Mouse (Mus musculus) brain, embryonic 14.5 days (tissue): Measurements from ENCODE around the gene Slamf9.

Source experiments
- CTCF ChIP-seq: fragments of 200-500 bp; IDR thresholded peaks from 2 replicates; pipeline ENCODE4 v1.5.1; 2012; ENCODE audit warnings: inconsistent platforms, mild to moderate bottlenecking, moderate library complexity, borderline replicate concordance; ENCODE audit not compliant: insufficient read depth, insufficient read length; ENCODE audit errors: extremely low read depth
- POLR2A ChIP-seq: fragments of 200-500 bp; IDR thresholded peaks from 2 replicates; pipeline ENCODE4 v1.6.1; 2012; ENCODE audit warnings: mild to moderate bottlenecking, inconsistent platforms, borderline replicate concordance; ENCODE audit not compliant: poor library complexity, insufficient read depth, insufficient read length, severe bottlenecking; ENCODE audit errors: extremely low read depth

DNA sequence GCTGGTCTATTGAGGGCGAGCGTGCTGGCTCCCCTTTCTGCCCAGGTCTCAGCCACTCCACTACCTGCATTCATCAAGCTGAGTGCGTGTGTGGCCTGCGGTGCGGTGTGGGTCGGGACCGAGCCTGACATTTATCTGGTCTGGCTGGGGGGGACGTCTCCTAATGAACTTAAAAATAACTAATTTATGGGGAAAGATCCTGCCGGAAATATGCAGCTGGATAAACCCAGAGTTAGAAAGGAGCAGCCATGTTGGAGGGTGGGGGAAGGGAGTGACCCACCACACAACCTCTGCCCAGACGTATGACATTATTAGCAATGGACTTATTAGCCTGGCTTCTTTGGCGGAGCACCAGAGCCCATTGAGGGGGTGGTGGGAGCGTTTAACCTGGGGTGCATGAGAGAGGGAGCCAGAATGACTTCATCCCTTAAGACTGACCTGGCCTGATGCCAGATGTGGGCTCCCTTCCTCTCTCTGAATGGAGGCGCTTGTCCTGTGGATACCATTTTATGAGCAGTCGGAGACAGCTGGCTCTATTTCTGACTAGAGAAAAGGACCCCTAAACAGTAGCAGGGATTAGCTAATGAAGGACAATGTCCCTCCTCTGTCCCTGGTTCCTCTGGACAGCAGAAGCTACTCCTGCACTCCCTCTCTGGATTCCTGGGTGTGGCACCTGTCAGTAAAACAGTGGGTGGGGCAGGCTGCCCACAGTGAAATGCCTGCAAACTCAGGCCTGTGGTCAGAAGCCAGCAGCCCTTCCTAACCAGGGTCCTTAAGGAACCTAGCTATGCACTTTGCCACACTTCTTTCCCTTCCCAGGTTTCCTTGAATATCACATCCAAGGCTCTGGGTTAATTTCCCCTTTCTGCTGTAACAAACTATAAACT is 28.2 kb downstream of the Slamf9 start:
- TF ChIP-seq POLR2A: no peak
- no peak for TF ChIP-seq CTCF
